Mouse (Mus musculus): Measurements from ENCODE around the gene Atp13a4. TPM values are rescaled to one million over a fixed set of nuclear protein-coding genes. Genes with fewer than 3 reads are reported as not detected.

The Atp13a4 gene
- polyA plus RNA-seq, 1 experiment: 0.18 TPM

DNA sequence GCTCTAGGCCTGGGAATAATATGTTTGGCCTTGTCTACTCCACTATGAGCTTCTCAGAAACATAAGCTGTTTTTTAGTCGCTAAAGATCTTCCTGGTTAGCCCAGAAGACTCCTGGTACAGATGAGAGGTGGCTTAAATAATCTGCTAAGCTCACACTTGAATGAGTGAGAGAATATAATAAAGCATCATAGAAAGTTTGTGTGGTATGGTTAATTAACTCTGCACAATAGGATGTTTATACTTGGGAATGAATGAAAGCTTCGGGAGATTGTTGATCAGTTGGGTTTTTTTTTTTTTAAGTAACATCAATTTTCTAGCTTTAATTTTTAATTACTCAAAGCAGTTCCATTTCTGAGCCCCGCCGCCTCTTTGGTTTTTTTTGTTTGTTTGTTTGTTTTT lies 8.8 kb downstream of the Atp13a4 start:
- no peak overlapping the region for H3K4me3 ChIP-seq (ENCODE audit: control insufficient read depth, insufficient read depth, low read length)
- no peak for DNase-seq
- H3K4me1 ChIP-seq (replicated peaks; ENCODE audit: control insufficient read depth, insufficient read depth, low read length): no peaks in the 10 kb centered on the region
- 93% methylated on average over 4 of the region's 4 CpGs for WGBS
- H3K27me3 ChIP-seq (ENCODE audit: control insufficient read depth, insufficient read depth, low read length): no peaks in the 10 kb centered on the region
- H3K36me3 ChIP-seq (ENCODE audit: control insufficient read depth, insufficient read depth, low read length): no peaks in the 10 kb centered on the region
- no peak overlapping the region for H3K27ac ChIP-seq (ENCODE audit: control insufficient read depth, insufficient read depth, low read length)
- TF ChIP-seq CTCF (IDR thresholded peaks at IDR 0.05; ENCODE audit: borderline replicate concordance, control insufficient read depth, extremely low read depth, insufficient read depth, low read length, poor library complexity): no peak
- TF ChIP-seq POLR2A (IDR thresholded peaks at IDR 0.05; ENCODE audit: control insufficient read depth, extremely low read depth, insufficient read depth, low read length, poor library complexity): no peak

DNA sequence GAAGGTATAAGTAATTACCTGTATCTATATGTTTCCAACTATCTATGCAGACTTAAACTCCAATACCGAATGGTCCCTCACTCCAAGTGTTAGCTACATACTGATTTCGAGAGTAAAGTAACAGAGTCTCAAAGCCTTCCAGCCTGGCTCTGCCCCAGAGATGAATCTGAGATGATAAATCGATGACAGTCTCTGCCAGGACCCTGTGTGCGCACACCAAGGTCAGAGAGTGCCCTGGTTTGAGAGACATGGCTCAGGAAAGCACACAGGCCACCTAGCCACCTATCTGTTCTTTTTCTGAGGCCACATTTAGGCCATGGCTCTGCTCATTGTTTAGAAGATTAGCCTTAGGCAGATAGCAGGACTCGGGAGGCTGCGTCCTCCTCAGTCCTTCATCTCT lies 11.0 kb downstream of the Atp13a4 start:
- H3K4me3 ChIP-seq (ENCODE audit: control insufficient read depth, insufficient read depth, low read length): no peak overlapping the region
- H3K36me3 ChIP-seq (ENCODE audit: control insufficient read depth, insufficient read depth, low read length): no peaks in the 10 kb centered on the region
- no peak for DNase-seq
- no peak overlapping the region for H3K27ac ChIP-seq (ENCODE audit: control insufficient read depth, insufficient read depth, low read length)
- no peaks in the 10 kb centered on the region for H3K27me3 ChIP-seq (ENCODE audit: control insufficient read depth, insufficient read depth, low read length)
- WGBS: 87% methylated on average over 6 of the region's 6 CpGs
- H3K4me1 ChIP-seq (replicated peaks; ENCODE audit: control insufficient read depth, insufficient read depth, low read length): no peaks in the 10 kb centered on the region
- TF ChIP-seq CTCF (IDR thresholded peaks at IDR 0.05; ENCODE audit: borderline replicate concordance, control insufficient read depth, extremely low read depth, insufficient read depth, low read length, poor library complexity) (no peak), POLR2A (IDR thresholded peaks at IDR 0.05; ENCODE audit: control insufficient read depth, extremely low read depth, insufficient read depth, low read length, poor library complexity) (no peak)

DNA sequence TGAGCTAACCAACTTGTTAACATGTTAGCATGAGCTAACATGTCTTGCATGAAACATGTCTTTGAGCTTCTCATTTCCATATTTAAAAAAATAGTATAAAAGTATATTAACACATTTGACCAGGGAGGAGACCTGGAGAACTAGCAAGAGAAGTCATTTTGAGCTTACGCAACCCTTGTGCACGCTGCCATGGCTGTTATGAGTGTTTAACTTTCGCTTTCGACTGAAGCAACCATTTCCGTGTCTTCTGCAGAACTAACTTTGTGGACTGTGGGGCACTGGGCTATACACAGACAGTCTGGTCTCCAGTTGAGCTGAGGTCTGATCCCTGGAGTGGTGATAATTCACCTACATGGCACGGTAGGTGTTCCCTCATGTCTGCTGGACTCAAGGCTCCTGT lies 17.6 kb downstream of the Atp13a4 start:
- WGBS: 89% methylated on average over 6 of the region's 6 CpGs

DNA sequence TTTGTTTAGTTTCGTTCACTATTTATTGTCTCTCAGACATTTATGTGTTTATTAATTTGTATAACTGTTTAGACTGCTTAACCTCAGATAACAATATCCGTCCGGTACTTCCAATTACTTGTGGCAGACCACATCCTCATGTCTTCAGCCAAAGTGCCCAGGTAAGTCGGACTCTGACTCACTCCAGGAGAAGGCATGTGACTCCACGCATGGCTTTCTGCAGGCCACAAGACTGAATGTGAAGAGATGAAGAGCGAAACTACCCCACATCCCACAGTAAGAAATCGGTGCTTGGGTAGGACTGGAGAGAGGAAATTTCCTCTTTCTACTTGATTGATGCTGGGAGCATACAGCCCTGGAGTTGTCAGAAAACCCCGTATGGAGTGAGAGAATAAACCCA lies 18.1 kb downstream of the Atp13a4 start:
- no peak overlapping the region for H3K4me3 ChIP-seq (ENCODE audit: control insufficient read depth, insufficient read depth, low read length)
- no peaks in the 10 kb centered on the region for H3K4me1 ChIP-seq (replicated peaks; ENCODE audit: control insufficient read depth, insufficient read depth, low read length)
- H3K27me3 ChIP-seq (ENCODE audit: control insufficient read depth, insufficient read depth, low read length): no peaks in the 10 kb centered on the region
- TF ChIP-seq CTCF (IDR thresholded peaks at IDR 0.05; ENCODE audit: borderline replicate concordance, control insufficient read depth, extremely low read depth, insufficient read depth, low read length, poor library complexity): no peak
- no peak for TF ChIP-seq POLR2A (IDR thresholded peaks at IDR 0.05; ENCODE audit: control insufficient read depth, extremely low read depth, insufficient read depth, low read length, poor library complexity)
- no peak for DNase-seq
- 90% methylated on average over 8 of the region's 8 CpGs for WGBS
- no peaks in the 10 kb centered on the region for H3K36me3 ChIP-seq (ENCODE audit: control insufficient read depth, insufficient read depth, low read length)
- no peak overlapping the region for H3K27ac ChIP-seq (ENCODE audit: control insufficient read depth, insufficient read depth, low read length)

More for the DNA sequence above, 17.6 kb downstream of the Atp13a4 start:
- Histone ChIP-seq H3K36me3 (ENCODE audit: control insufficient read depth, insufficient read depth, low read length) (no peaks in the 10 kb centered on the region), H3K4me1 (replicated peaks; ENCODE audit: control insufficient read depth, insufficient read depth, low read length) (no peaks in the 10 kb centered on the region), H3K27me3 (ENCODE audit: control insufficient read depth, insufficient read depth, low read length) (no peaks in the 10 kb centered on the region), H3K27ac (ENCODE audit: control insufficient read depth, insufficient read depth, low read length) (no peak overlapping the region), H3K4me3 (ENCODE audit: control insufficient read depth, insufficient read depth, low read length) (no peak overlapping the region)
- DNase-seq: no peak
- no peak for TF ChIP-seq POLR2A (IDR thresholded peaks at IDR 0.05; ENCODE audit: control insufficient read depth, extremely low read depth, insufficient read depth, low read length, poor library complexity)
- no peak for TF ChIP-seq CTCF (IDR thresholded peaks at IDR 0.05; ENCODE audit: borderline replicate concordance, control insufficient read depth, extremely low read depth, insufficient read depth, low read length, poor library complexity)

DNA sequence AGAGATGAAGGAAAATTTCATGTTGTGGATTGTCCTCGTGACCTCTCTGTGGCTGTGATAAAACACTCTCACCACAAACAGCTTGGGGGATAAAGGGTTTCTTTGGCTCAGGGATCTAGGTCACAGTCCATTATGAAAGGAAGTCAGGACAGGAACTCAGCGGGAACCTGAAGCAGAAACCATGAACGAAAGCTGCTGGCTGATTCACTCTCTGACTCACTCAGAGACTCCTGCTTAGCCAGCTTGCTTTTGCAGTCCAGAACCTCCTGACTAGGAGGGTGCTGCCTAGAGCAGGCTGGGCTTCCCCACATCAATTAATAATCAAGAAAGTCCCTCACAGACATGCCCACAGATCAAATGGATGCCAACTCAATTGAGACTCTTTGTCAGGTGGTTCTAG lies 32.2 kb downstream of the Atp13a4 start:
- no peaks in the 10 kb centered on the region for H3K4me1 ChIP-seq (replicated peaks; ENCODE audit: control insufficient read depth, insufficient read depth, low read length)
- WGBS: 56% methylated on average over 3 of the region's 3 CpGs

DNA sequence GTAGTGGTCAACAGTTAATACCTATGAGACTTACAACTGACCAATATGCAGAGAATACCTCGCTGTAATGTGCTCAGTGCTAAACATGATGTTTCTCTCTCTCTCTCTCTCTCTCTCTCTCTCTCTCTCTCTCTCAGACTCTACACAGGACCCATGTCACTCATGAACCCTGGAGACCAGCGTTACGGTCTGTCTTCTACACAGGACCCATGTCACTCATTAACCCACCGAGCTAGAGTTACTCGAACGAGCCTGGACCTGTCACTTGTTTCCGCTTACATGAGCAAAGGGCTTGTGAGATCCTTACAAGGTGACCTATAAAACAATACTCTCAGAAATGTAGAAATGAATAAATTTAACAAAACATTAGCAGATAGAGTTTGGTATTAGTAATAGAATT lies 33.9 kb downstream of the Atp13a4 start:
- no peaks in the 10 kb centered on the region for H3K4me1 ChIP-seq (replicated peaks; ENCODE audit: control insufficient read depth, insufficient read depth, low read length)
- no peak overlapping the region for H3K4me3 ChIP-seq (ENCODE audit: control insufficient read depth, insufficient read depth, low read length)
- H3K36me3 ChIP-seq (ENCODE audit: control insufficient read depth, insufficient read depth, low read length): no peaks in the 10 kb centered on the region
- no peak overlapping the region for H3K27ac ChIP-seq (ENCODE audit: control insufficient read depth, insufficient read depth, low read length)
- TF ChIP-seq POLR2A (IDR thresholded peaks at IDR 0.05; ENCODE audit: control insufficient read depth, extremely low read depth, insufficient read depth, low read length, poor library complexity) (no peak), CTCF (IDR thresholded peaks at IDR 0.05; ENCODE audit: borderline replicate concordance, control insufficient read depth, extremely low read depth, insufficient read depth, low read length, poor library complexity) (no peak)
- no peaks in the 10 kb centered on the region for H3K27me3 ChIP-seq (ENCODE audit: control insufficient read depth, insufficient read depth, low read length)
- WGBS: 94% methylated on average over 7 of the region's 7 CpGs
- DNase-seq: no peak

More for the DNA sequence above, 32.2 kb downstream of the Atp13a4 start:
- no peak for DNase-seq
- Histone ChIP-seq H3K27ac (ENCODE audit: control insufficient read depth, insufficient read depth, low read length) (no peak overlapping the region), H3K4me3 (ENCODE audit: control insufficient read depth, insufficient read depth, low read length) (no peak overlapping the region), H3K27me3 (ENCODE audit: control insufficient read depth, insufficient read depth, low read length) (no peaks in the 10 kb centered on the region), H3K36me3 (ENCODE audit: control insufficient read depth, insufficient read depth, low read length) (no peaks in the 10 kb centered on the region)
- TF ChIP-seq POLR2A (IDR thresholded peaks at IDR 0.05; ENCODE audit: control insufficient read depth, extremely low read depth, insufficient read depth, low read length, poor library complexity): no peak
- TF ChIP-seq CTCF (IDR thresholded peaks at IDR 0.05; ENCODE audit: borderline replicate concordance, control insufficient read depth, extremely low read depth, insufficient read depth, low read length, poor library complexity): no peak

DNA sequence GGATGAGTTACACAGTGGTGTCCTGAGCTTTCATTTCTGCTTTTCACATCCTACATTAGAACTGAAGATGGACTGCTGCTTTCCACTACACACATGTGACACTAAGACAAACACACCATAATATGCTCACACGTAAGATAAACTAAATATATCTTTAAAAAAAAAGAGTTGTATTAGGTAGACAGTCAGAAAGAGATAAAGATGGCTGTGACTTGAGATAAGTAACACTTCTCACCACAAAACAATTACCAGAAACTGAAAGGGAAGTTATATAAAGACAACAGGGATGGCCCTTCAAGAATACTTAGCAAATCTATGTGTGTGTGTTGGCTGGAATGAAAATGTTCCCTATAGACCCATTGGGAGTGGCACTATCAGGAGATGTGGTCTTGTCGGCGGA lies 34.8 kb downstream of the Atp13a4 start:
- Histone ChIP-seq H3K4me3 (ENCODE audit: control insufficient read depth, insufficient read depth, low read length) (no peak overlapping the region), H3K27ac (ENCODE audit: control insufficient read depth, insufficient read depth, low read length) (no peak overlapping the region), H3K4me1 (replicated peaks; ENCODE audit: control insufficient read depth, insufficient read depth, low read length) (no peaks in the 10 kb centered on the region), H3K36me3 (ENCODE audit: control insufficient read depth, insufficient read depth, low read length) (no peaks in the 10 kb centered on the region), H3K27me3 (ENCODE audit: control insufficient read depth, insufficient read depth, low read length) (no peaks in the 10 kb centered on the region)
- DNase-seq: no peak
- TF ChIP-seq CTCF (IDR thresholded peaks at IDR 0.05; ENCODE audit: borderline replicate concordance, control insufficient read depth, extremely low read depth, insufficient read depth, low read length, poor library complexity): no peak
- TF ChIP-seq POLR2A (IDR thresholded peaks at IDR 0.05; ENCODE audit: control insufficient read depth, extremely low read depth, insufficient read depth, low read length, poor library complexity): no peak
- 86% methylated on average over 3 of the region's 3 CpGs for WGBS
